Mouse (Mus musculus): ENCODE data around the gene Ssbp4. TPM values are rescaled to one million over a fixed set of nuclear protein-coding genes. Genes with fewer than 3 reads are reported as not detected.

Ssbp4 gene
- polyA plus RNA-seq (2017; shearing (Covaris generic)), result 34.8 TPM

DNA sequence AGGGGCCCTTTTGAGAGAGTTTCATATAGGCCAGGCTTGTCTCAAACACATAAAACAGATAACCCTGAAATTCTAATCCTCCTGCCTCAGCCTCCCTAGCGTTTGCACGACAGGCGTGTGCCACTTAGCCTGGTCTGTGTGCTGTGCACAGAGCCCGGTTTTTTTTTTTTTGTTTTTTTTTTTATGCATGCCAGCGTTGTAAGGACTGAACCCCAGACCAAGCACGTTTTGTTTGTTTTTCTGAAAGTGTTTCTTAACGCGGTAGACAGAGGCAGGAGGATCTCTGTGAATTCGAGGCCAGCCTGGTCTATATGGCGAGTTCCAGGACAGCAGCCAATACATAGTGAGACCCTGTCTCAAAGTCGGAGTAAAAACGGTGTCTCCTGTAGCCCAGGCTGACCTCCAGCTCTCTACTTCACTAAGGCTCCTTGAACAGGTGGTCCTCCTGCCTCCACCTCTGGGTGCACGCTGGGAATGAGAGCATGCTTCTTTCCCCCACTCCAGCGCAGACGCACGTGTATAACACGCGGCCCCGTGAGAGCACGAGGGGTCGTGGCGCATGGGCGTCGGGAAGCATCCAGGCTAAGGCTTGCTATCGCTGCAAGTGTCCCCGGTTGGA lies at the start of gene Ssbp4:
Gene Ssbp4 (minus strand): TSS at position 124 of the 619 bp plus-strand sequence.

DNA sequence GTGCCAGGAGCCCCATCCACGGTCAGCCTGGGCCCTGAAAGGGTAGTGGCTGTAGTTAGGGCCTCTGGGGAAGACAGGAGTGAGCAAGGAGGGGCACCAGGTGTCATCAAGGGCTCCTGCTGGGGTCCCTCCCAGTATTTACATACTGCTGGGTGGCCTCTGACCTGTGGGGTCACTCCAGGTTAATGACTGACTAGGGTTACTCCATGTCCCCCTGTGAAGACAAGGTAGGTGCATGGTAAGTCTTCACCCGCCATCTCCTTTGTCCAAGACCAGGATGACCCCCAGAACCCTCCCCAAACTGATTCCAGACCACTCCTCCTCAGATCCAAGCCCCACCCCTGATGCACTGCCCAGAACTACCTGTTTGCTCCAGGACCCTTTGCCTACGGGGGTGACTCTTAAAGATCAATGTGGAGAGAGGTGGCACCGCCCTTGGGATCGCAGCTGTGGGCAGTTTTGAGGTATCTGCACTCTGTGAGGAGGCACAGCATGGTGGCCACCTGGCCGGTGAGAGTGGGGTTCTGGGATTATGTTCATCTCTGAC lies 23.7 kb upstream of the Ssbp4 start, which contains the start of gene Gdf15:
Gene Gdf15 (minus strand): TSS at position 111 of the 547 bp plus-strand sequence.

DNA sequence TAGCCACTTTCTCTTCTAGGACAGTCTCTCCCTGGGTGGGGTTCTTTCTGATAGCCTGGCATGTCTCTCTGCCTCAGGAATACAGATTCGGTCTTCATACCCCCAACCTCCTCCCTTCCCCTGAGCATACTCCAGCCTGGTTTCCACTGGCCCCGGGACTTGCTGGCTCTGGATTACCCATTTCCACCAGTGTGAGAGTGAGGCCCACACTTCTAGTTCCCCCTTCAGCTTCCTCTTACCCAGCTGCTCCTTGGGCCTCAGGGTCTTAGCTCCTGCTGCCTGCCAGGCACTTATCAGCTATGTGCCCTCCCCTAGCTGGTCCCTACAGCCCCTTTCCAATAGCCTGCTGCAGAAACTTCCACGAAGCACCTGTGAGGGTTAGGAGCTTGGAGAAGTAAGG lies 7.2 kb upstream of the Ssbp4 start, which contains the start of gene Lrrc25:
Gene Lrrc25 (plus strand): TSS at position 262 of the 400 bp plus-strand sequence.

DNA sequence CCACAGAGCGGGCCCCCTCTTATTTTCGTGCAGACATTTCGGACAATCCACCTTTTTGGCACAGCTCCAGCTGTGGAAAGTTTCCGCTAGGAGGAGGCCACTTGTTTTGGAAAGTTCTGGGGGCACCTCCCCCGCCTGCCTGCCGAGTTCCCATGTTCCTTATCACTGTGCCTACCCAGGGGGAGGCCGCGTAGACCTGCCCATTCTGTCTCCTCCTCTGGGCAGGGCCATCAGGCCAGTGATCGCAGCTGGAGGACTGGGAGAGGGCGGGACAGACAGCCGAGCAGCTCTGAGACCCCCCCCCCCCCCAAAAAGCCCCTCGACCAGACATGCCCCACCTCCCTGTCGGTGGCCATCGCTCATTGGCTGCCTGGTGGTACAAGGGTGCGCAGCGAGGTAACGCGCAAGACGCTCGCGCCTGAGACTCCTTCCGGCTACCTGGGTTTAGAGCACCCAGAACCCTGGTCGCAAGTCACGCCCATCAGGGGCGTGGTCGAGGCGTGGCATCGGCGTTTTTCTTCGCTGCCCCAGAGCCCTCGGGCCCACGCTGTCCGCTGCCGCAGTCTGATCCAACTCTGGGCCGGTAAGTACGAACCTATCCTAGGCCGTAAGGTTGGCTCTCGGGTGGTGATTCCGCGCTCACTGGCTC lies 14.6 kb downstream of the Ssbp4 start, which contains the start of gene Isyna1:
Gene Isyna1 (plus strand): TSS at position 413 of the 649 bp plus-strand sequence.

Other genes starting within 250 kb of the Ssbp4 start
- gene Comp, start 235.3 kb downstream of the Ssbp4 start, polyA plus RNA-seq (2017; shearing (Covaris generic)), result 1.1 TPM
- 19.0 TPM for gene Crtc1, start 169.3 kb downstream of the Ssbp4 start, polyA plus RNA-seq (2017; shearing (Covaris generic))
- 18.6 TPM for gene Klhl26, start 131.9 kb downstream of the Ssbp4 start, polyA plus RNA-seq (2017; shearing (Covaris generic))
- not detected for gene Tmem59l, start 121.5 kb downstream of the Ssbp4 start, polyA plus RNA-seq (2017; shearing (Covaris generic))
- not detected for gene Crlf1, start 115.7 kb downstream of the Ssbp4 start, polyA plus RNA-seq (2017; shearing (Covaris generic))
- gene Rex1bd, start 102.1 kb downstream of the Ssbp4 start, polyA plus RNA-seq (2017; shearing (Covaris generic)), result 110 TPM
- 1,044 TPM for gene Uba52, start 98.1 kb downstream of the Ssbp4 start, polyA plus RNA-seq (2017; shearing (Covaris generic))
- 450 TPM for gene Fkbp8, start 81.1 kb downstream of the Ssbp4 start, polyA plus RNA-seq (2017; shearing (Covaris generic))
- 84.7 TPM for gene Kxd1, start 80.9 kb downstream of the Ssbp4 start, polyA plus RNA-seq (2017; shearing (Covaris generic))
- 43.3 TPM for gene Ell, start 69.4 kb downstream of the Ssbp4 start, polyA plus RNA-seq (2017; shearing (Covaris generic))
- gene Isyna1, start 14.5 kb downstream of the Ssbp4 start, polyA plus RNA-seq (2017; shearing (Covaris generic)), result 98.4 TPM
- 0.40 TPM for gene Lrrc25, start 7.3 kb upstream of the Ssbp4 start, polyA plus RNA-seq (2017; shearing (Covaris generic))
- gene Gdf15, start 23.6 kb upstream of the Ssbp4 start, polyA plus RNA-seq (2017; shearing (Covaris generic)), result not detected
- gene Pgpep1, start 51.5 kb upstream of the Ssbp4 start, polyA plus RNA-seq (2017; shearing (Covaris generic)), result 6.1 TPM
- gene Lsm4, start 64.4 kb upstream of the Ssbp4 start, polyA plus RNA-seq (2017; shearing (Covaris generic)), result 330 TPM
- gene Jund, start 90.1 kb upstream of the Ssbp4 start, polyA plus RNA-seq (2017; shearing (Covaris generic)), result 22.8 TPM
- gene Iqcn, start 94.6 kb upstream of the Ssbp4 start, polyA plus RNA-seq (2017; shearing (Covaris generic)), result 0.09 TPM
- not detected for gene Gm3336, start 109.7 kb upstream of the Ssbp4 start, polyA plus RNA-seq (2017; shearing (Covaris generic))
- 0.85 TPM for gene Pde4c, start 114.8 kb upstream of the Ssbp4 start, polyA plus RNA-seq (2017; shearing (Covaris generic))
- 17.6 TPM for gene Rab3a, start 145.8 kb upstream of the Ssbp4 start, polyA plus RNA-seq (2017; shearing (Covaris generic))
- gene Mpv17l2, start 152.1 kb upstream of the Ssbp4 start, polyA plus RNA-seq (2017; shearing (Covaris generic)), result 19.0 TPM
- gene Pik3r2, start 167.8 kb upstream of the Ssbp4 start, polyA plus RNA-seq (2017; shearing (Covaris generic)), result 31.0 TPM
- 80.7 TPM for gene Mast3, start 196.2 kb upstream of the Ssbp4 start, polyA plus RNA-seq (2017; shearing (Covaris generic))
- 64.8 TPM for gene Il12rb1, start 199.6 kb upstream of the Ssbp4 start, polyA plus RNA-seq (2017; shearing (Covaris generic))
- 3.1 TPM for gene Arrdc2, start 230.8 kb upstream of the Ssbp4 start, polyA plus RNA-seq (2017; shearing (Covaris generic))

All from inflammation-experienced regulatory T-cells, adult 16 weeks (primary cell).